Mouse (Mus musculus) ES-E14 (cell line): ENCODE results near the gene Urm1. TPM values are rescaled to one million over a fixed set of nuclear protein-coding genes. Genes with fewer than 3 reads are reported as not detected.
A peak's percentile ranks its signal among the peaks of the same experiment; 100 is the strongest.

Source experiments
- DNase-seq: peaks from one replicate; pipeline ENCODE4 v3.0.0-alpha.2; 2013; ENCODE audit warnings: low read depth, low spot score
- H3K27ac ChIP-seq: 2 replicates; pipeline ENCODE4 v1.5.1; 2012; ENCODE audit warnings: low read depth, mild to moderate bottlenecking, low read length, moderate library complexity, mixed read lengths; ENCODE audit not compliant: poor library complexity, insufficient read depth, severe bottlenecking
- H3K36me3 ChIP-seq: 2 replicates; pipeline ENCODE4 v1.6.1; 2012; ENCODE audit warnings: mild to moderate bottlenecking, low read length, moderate library complexity, mixed read lengths; ENCODE audit not compliant: control insufficient read depth, poor library complexity, insufficient read depth, severe bottlenecking
- H3K4me1 ChIP-seq, 2 experiments: fragments of 150-350 bp in 1 of 2; sonication (generic) in 1 of 2; 2 replicates each; pipeline ENCODE4 v1.6.1; 2012; ENCODE audit warnings: low read length in 2 of 2, mild to moderate bottlenecking in 1 of 2, mixed read lengths in 1 of 2; ENCODE audit not compliant: control insufficient read depth in 2 of 2, insufficient read depth in 2 of 2, poor library complexity in 1 of 2
- H3K4me3 ChIP-seq, 2 experiments: fragments of 150-350 bp in 1 of 2; sonication (generic) in 1 of 2; 2 replicates each; pipeline ENCODE4 v1.5.1; 2012; ENCODE audit warnings: low read length in 2 of 2, low read depth in 1 of 2, mild to moderate bottlenecking in 1 of 2, mixed read lengths in 1 of 2; ENCODE audit not compliant: insufficient read depth in 1 of 2, poor library complexity in 1 of 2, severe bottlenecking in 1 of 2
- H3K9ac ChIP-seq: 2 replicates; pipeline ENCODE4 v1.6.1; 2012; ENCODE audit warnings: low read depth, mild to moderate bottlenecking, low read length, mixed read lengths; ENCODE audit not compliant: poor library complexity, insufficient read depth, severe bottlenecking
- H3K9me3 ChIP-seq: fragments of 150-350 bp; sonication (generic); 2 replicates; pipeline ENCODE4 v1.6.1; 2012; ENCODE audit warnings: low read depth, mild to moderate bottlenecking, low read length; ENCODE audit not compliant: control insufficient read depth, insufficient read depth
- CHD2 ChIP-seq: IDR thresholded peaks from 2 replicates; pipeline ENCODE4 v1.6.1; 2014; ENCODE audit warnings: mild to moderate bottlenecking, low read depth, low read length, inconsistent platforms
- HCFC1 ChIP-seq: IDR thresholded peaks from 2 replicates; pipeline ENCODE4 v1.6.1; 2012; ENCODE audit warnings: low read length, inconsistent platforms, borderline replicate concordance; ENCODE audit not compliant: insufficient read depth
- MAFK ChIP-seq: IDR thresholded peaks from 2 replicates; pipeline ENCODE4 v1.6.1; 2014; ENCODE audit warnings: mild to moderate bottlenecking, low read depth, low read length, inconsistent platforms; ENCODE audit not compliant: insufficient read depth
- ZC3H11A ChIP-seq: IDR thresholded peaks from 2 replicates; pipeline ENCODE4 v1.6.1; 2012; ENCODE audit warnings: low read depth, mild to moderate bottlenecking, inconsistent platforms, low read length, borderline replicate concordance
- ZNF384 ChIP-seq: IDR thresholded peaks from 2 replicates; pipeline ENCODE4 v1.6.1; 2012; ENCODE audit warnings: low read depth, low read length, inconsistent platforms
- in situ Hi-C, 2 experiments: fragments of 600-800 bp; cut with MboI; formaldehyde crosslinking; loops; one replicate each; pipeline ENCODE4 v1.15.1; 2025; ENCODE audit warnings: low sequenced_read_pairs in 2 of 2, inconsistent platforms in 1 of 2; ENCODE audit not compliant: unreplicated experiment in 2 of 2
- total RNA-seq: library from RNA; depleted of rRNA; stranded (reverse); fragments of 300-350 nt; gene quantifications from 2 replicates; pipeline ENCODE4 v1.2.3, GENCODE M21; 2012; rRNA removed

The Urm1 gene
- total RNA-seq = 44.3 and 50.8 TPM in 2 replicates

DNA sequence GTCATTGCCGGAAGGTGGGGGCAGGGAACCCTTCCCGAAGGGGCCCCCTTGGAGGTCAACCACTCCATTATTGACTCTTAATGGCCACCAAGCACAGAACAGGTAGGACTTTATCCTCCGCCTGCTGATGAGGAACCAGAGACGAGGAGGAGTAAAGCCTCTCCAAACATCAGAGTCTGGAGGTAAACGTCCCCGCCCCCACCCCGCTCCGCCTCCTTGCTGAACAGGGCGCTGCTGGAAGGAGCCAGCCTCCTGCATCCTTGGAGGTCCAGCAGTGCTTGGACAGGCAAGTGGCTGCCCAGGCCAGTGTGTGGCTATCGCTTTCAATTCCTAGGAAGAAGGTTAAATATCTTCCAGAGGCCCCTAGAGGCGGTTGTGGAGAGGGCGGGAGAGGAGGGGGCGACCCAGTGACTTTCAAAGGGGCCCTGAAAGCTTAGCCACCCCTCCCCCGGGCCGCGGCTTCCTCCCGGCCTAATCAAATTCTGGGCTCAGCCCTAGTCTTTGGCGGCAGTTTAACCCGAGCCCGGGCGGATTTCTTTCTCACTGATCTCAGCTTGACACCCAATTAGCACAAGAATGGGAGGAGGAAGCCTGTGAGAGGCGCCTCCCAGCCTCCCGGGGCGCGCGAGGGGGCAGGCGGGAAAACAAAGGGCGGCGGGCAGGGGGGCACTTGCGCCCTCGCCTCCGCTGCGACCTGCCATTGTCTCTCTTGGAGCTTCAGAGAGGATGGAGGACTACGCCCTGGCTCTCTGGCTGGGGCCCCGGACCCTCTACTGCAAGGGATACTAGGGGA, at the start of gene Urm1:
Gene Urm1 (plus strand): TSS at position 51 of the 793 bp plus-strand sequence.
- H3K9ac ChIP-seq = peak within 1 kb of the TSS; percentile 41; the same call in 1 of the 2 replicates
- peaks cover 6% of the 10 kb centered on the region; the same call in 1 of the 2 replicates for H3K36me3 ChIP-seq
- peak within 1 kb of the TSS; percentile 28 to 40 for H3K4me3 ChIP-seq
- in situ Hi-C loops = no loop called here
- TF ChIP-seq ZC3H11A (no peak), HCFC1 (peak; percentile 69), MAFK (no peak), CHD2 (0 out of 2 replicates have a peak, but pooled peaks have one; percentile 32), ZNF384 (0 out of 2 replicates have a peak, but pooled peaks have one; percentile 11)
- peak; percentile 98 for DNase-seq
- peaks cover 4 to 18% of the 10 kb centered on the region in 2 experiments; a peak in 3 of 4 replicates for H3K4me1 ChIP-seq
- H3K27ac ChIP-seq = peak within 1 kb of the TSS; percentile 91
- no peaks in the 10 kb centered on the region for H3K9me3 ChIP-seq

DNA sequence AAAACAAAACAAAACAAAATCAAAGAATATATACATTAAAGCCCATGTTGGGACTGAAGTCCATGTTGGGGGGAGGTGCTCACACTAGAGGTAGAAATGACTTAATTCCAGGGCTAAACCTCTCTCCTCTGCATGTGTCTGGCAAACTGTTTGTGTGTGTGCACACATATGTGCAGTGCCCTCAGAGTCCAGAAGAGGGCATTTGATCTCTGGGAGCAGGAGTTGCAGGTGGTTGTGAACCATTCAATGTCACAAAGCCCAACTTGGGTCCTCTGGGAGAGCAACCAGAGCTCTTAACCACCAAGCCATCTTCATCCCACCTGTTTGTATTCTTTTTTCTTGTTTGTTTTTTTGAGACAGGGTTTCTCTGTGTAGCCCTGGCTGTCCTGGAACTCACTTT, 49.7 kb upstream of the Urm1 start:
- H3K36me3 ChIP-seq = no peaks in the 10 kb centered on the region; the same call in 1 of the 2 replicates
- peak; percentile 65 for DNase-seq
- no peak overlapping the region for H3K27ac ChIP-seq
- H3K9ac ChIP-seq = no peak overlapping the region
- no peaks in the 10 kb centered on the region for H3K9me3 ChIP-seq
- in situ Hi-C loops = no loop called here
- TF ChIP-seq CHD2 = no peak
- no peak overlapping the region for H3K4me3 ChIP-seq
- peaks cover 0 to 12% of the 10 kb centered on the region in 2 experiments; a peak in 1 of 4 replicates for H3K4me1 ChIP-seq

DNA sequence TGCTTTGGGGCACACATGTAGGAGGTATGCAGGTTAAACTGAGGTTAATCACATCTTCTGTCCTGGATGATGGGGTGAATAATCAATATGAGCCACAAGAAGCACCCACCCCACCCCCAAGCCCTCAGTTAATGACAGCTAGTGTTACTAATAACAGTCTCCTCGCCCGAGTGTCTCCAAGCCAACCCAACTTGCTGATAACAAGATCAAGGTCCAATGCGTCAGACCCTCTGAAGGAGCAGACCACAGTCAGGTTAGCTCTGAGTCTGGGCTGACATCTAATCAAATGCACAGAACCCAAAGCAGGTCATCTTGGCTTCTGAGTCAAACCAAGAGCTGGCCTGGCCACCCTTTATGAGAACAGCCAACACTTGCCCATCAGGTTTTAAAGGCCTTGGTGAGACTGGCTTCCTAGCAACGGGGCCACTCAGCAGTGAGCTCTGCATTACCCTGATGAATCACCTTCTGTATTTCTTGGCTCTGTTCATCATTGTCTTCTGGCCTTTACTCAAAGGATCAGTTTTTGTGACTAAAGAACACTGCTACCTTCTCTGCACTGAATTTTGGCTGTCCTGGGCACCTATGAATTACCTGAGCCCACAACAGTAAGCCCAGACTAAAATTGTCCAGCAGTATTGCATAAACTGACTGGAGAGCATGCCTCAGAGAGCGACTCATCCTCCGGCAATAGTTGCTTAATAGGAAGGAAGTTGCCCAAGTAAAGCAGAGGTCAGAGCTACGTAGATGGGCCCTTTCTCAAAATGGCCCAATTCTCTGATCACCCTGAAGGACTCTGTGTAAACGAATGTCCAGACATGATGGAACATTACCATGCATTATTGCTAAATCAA, 48.0 kb upstream of the Urm1 start:
- peaks cover 4% of the 10 kb centered on the region; the same call in 1 of the 2 replicates for H3K36me3 ChIP-seq
- H3K9ac ChIP-seq = no peak overlapping the region
- in situ Hi-C loops = no loop called here
- no peak overlapping the region for H3K27ac ChIP-seq
- peaks cover 0 to 12% of the 10 kb centered on the region in 2 experiments; a peak in 1 of 4 replicates for H3K4me1 ChIP-seq
- TF ChIP-seq HCFC1 = no peak
- no peak for TF ChIP-seq ZC3H11A
- no peak for TF ChIP-seq CHD2
- no peak for TF ChIP-seq MAFK
- no peak for TF ChIP-seq ZNF384
- no peak for DNase-seq
- no peak overlapping the region for H3K4me3 ChIP-seq
- no peaks in the 10 kb centered on the region for H3K9me3 ChIP-seq

DNA sequence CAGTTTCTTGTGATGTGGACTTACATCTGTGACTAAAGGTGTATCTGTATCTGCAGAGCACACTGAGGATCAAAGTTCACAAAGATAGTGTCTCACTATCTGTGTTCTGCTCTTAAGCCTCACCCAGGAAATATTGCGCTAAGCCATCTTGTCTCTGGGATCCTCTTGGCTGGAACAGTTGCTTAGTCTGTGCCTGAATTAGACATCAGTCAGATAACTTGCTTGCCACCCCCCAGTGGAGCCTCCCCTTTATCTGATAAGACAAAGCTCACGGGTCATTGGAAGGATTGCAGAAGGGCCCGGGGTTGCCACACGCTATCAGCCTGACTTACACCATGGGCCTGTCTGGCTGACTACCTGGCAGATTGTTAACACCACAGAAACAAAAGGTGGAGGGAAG, 46.6 kb upstream of the Urm1 start:
- no peak overlapping the region for H3K9ac ChIP-seq
- H3K9me3 ChIP-seq = no peaks in the 10 kb centered on the region
- H3K27ac ChIP-seq = no peak overlapping the region
- peaks cover 0 to 8% of the 10 kb centered on the region in 2 experiments; a peak in 1 of 4 replicates for H3K4me1 ChIP-seq
- DNase-seq = no peak
- in situ Hi-C loops = no loop called here
- peaks cover 17% of the 10 kb centered on the region for H3K36me3 ChIP-seq
- TF ChIP-seq MAFK = no peak
- TF ChIP-seq CHD2 = no peak
- TF ChIP-seq ZNF384 = no peak
- TF ChIP-seq ZC3H11A = no peak
- TF ChIP-seq HCFC1 = no peak
- H3K4me3 ChIP-seq = no peak overlapping the region
